Comparison of ENCODE assay signal across 27 mouse cellular contexts in genomic region chr9:67286801-67287200, GRCm38 (mm10).
A peak's percentile ranks its signal among the peaks of the same experiment; 100 is the strongest.
DNase-seq lines count a peak whose midpoint lies in the region; ATAC-seq and TF ChIP-seq lines count a peak whose summit lies in the region.
"Had no signal": no experiment of that assay in that cellular context is flagged by ENCODE, and none has a peak within 500 bp of the region (broad histone marks: within the 10 kb centered on the region; RNA-seq: fewer than 3 reads in every experiment).

No protein-coding gene starts in this region.

- 42% methylated on average over 3 of the region's 3 CpGs for WGBS in lung, embryonic 15.5 days
- WGBS in midbrain, embryonic 11.5 days = 90% methylated on average over 3 of the region's 3 CpGs
- WGBS in midbrain, embryonic 15.5 days = 87% methylated on average over 3 of the region's 3 CpGs
- WGBS in hindbrain, postnatal 0 days = 90% methylated on average over 3 of the region's 3 CpGs

- H3K9me3 ChIP-seq in lung, embryonic 15.5 days = no peaks in the 10 kb centered on the region
- H3K9me3 ChIP-seq in midbrain, embryonic 11.5 days (ENCODE audit: control insufficient read depth, low read length) = no peaks in the 10 kb centered on the region
- H3K9me3 ChIP-seq in midbrain, embryonic 15.5 days = no peaks in the 10 kb centered on the region
- no peaks in the 10 kb centered on the region for H3K9me3 ChIP-seq in hindbrain, postnatal 0 days (ENCODE audit: low read length)
- H3K9me3 ChIP-seq: G1E; heart, embryonic 12.5 days; heart, embryonic 15.5 days; hindbrain, embryonic 10.5 days; hindbrain, embryonic 13.5 days had no signal

- H3K36me3 ChIP-seq in lung, embryonic 15.5 days = no peaks in the 10 kb centered on the region
- no peaks in the 10 kb centered on the region for H3K36me3 ChIP-seq in midbrain, embryonic 11.5 days (ENCODE audit: control insufficient read depth, insufficient read depth, low read length)
- no peaks in the 10 kb centered on the region for H3K36me3 ChIP-seq in midbrain, embryonic 15.5 days (replicated peaks)
- H3K36me3 ChIP-seq in hindbrain, postnatal 0 days (ENCODE audit: insufficient read depth, low read length) = no peaks in the 10 kb centered on the region

- H3K4me1 ChIP-seq in lung, embryonic 15.5 days = peaks cover 21% of the 10 kb centered on the region
- no peaks in the 10 kb centered on the region for H3K4me1 ChIP-seq in midbrain, embryonic 11.5 days (ENCODE audit: control insufficient read depth, insufficient read depth, low read length)
- H3K4me1 ChIP-seq in midbrain, embryonic 15.5 days = no peaks in the 10 kb centered on the region
- no peaks in the 10 kb centered on the region for H3K4me1 ChIP-seq in hindbrain, postnatal 0 days (ENCODE audit: insufficient read depth, low read length)
- H3K4me1 ChIP-seq: heart, embryonic 12.5 days; heart, embryonic 15.5 days had no signal

- H3K27ac ChIP-seq in lung, embryonic 15.5 days = peak overlapping the region; percentile 25; the same call in 1 of the 2 replicates
- no peak overlapping the region for H3K27ac ChIP-seq in midbrain, embryonic 11.5 days (ENCODE audit: low read depth, low read length)
- no peak overlapping the region for H3K27ac ChIP-seq in midbrain, embryonic 15.5 days
- H3K27ac ChIP-seq in hindbrain, postnatal 0 days = no peak overlapping the region
- H3K27ac ChIP-seq: gastrocnemius, adult 2 months; heart, embryonic 15.5 days; hindbrain, embryonic 10.5 days; hindbrain, embryonic 13.5 days had no signal

- TF ChIP-seq CTCF in hindbrain, postnatal 0 days (IDR thresholded peaks at IDR 0.05; ENCODE audit: low read depth) = no peak

- no peak overlapping the region for H3K4me2 ChIP-seq in lung, embryonic 15.5 days
- no peak overlapping the region for H3K4me2 ChIP-seq in midbrain, embryonic 11.5 days
- H3K4me2 ChIP-seq in midbrain, embryonic 15.5 days = no peak overlapping the region
- no peak overlapping the region for H3K4me2 ChIP-seq in hindbrain, postnatal 0 days (ENCODE audit: low read depth, low read length)
- H3K4me2 ChIP-seq: heart, embryonic 12.5 days; heart, embryonic 15.5 days; hindbrain, embryonic 13.5 days had no signal

- no peak overlapping the region for H3K4me3 ChIP-seq in lung, embryonic 15.5 days
- no peak overlapping the region for H3K4me3 ChIP-seq in midbrain, embryonic 11.5 days (ENCODE audit: low read depth, low read length)
- no peak overlapping the region for H3K4me3 ChIP-seq in midbrain, embryonic 15.5 days
- H3K4me3 ChIP-seq in hindbrain, postnatal 0 days (ENCODE audit: low read length) = no peak overlapping the region
- H3K4me3 ChIP-seq: gastrocnemius, adult 2 months; heart, embryonic 12.5 days; heart, embryonic 15.5 days; hindbrain, embryonic 10.5 days; hindbrain, embryonic 13.5 days had no signal

- peaks cover 62% of the 10 kb centered on the region for H3K27me3 ChIP-seq in lung, embryonic 15.5 days
- no peaks in the 10 kb centered on the region for H3K27me3 ChIP-seq in midbrain, embryonic 11.5 days (ENCODE audit: control insufficient read depth, insufficient read depth, low read length)
- no peaks in the 10 kb centered on the region for H3K27me3 ChIP-seq in midbrain, embryonic 15.5 days (replicated peaks)
- no peaks in the 10 kb centered on the region for H3K27me3 ChIP-seq in hindbrain, postnatal 0 days (ENCODE audit: insufficient read depth, low read length)
- H3K27me3 ChIP-seq: CH12.LX; heart, embryonic 12.5 days; heart, embryonic 15.5 days; hindbrain, embryonic 13.5 days; Patski had no signal

- ATAC-seq in lung, embryonic 15.5 days (ENCODE audit: borderline replicate concordance, extremely low read depth, low FRiP score, low TSS enrichment) = peak; percentile 74; the same call in 1 of the 2 replicates
- ATAC-seq in midbrain, embryonic 11.5 days (ENCODE audit: low FRiP score) = no peak
- no peak for ATAC-seq in midbrain, embryonic 15.5 days (replicated peaks)
- no peak for ATAC-seq in hindbrain, postnatal 0 days
- ATAC-seq: forebrain, embryonic 14.5 days; forebrain, postnatal 0 days; hindbrain, embryonic 16.5 days; Patski had no signal

- no peak for DNase-seq in lung, postnatal 14 days
- peak; percentile 67 for DNase-seq in midbrain, embryonic 11.5 days (ENCODE audit: low spot score, missing footprints)
- peak; percentile 29 for DNase-seq in lung, postnatal 36 days
- no peak for DNase-seq in hindbrain, postnatal 0 days (ENCODE audit: low spot score)
- DNase-seq: adrenal gland, postnatal 10 days; adrenal gland, postnatal 36 days; B cell, adult 2 months; cerebellum, adult 18-20 months; cerebellum, adult 9-10 months; cerebellum, postnatal 14 days; forebrain, postnatal 0 days; gastrocnemius, adult 2 months; gastrocnemius, postnatal 14 days; heart, adult 18-20 months; heart, postnatal 10 days; heart, postnatal 36 days had no signal

- no peak overlapping the region for H3K9ac ChIP-seq in lung, embryonic 15.5 days
- no peak overlapping the region for H3K9ac ChIP-seq in midbrain, embryonic 11.5 days (ENCODE audit: low read length)
- no peak overlapping the region for H3K9ac ChIP-seq in midbrain, embryonic 15.5 days
- H3K9ac ChIP-seq in hindbrain, postnatal 0 days (replicated peaks; ENCODE audit: low read length) = no peak overlapping the region
- H3K9ac ChIP-seq: forebrain, postnatal 0 days; heart, embryonic 12.5 days; heart, embryonic 15.5 days; hindbrain, embryonic 13.5 days had no signal

Comparison
In these comparisons a context has a peak if more than half of its experiments do, and no peak if none do; other contexts are left out.
1. DNase-seq: peak in midbrain, embryonic 11.5 days (single experiment) and lung, postnatal 36 days (single experiment); none in lung, postnatal 14 days (single experiment) and hindbrain, postnatal 0 days (single experiment).